Mouse (Mus musculus): ENCODE measurements around the gene Cnksr1.
"Not testable (repeated sequence)": the region's sequence is repeated elsewhere in the genome, so short reads cannot be mapped to it uniquely, and the experiment has no call there.

The Cnksr1 gene

DNA sequence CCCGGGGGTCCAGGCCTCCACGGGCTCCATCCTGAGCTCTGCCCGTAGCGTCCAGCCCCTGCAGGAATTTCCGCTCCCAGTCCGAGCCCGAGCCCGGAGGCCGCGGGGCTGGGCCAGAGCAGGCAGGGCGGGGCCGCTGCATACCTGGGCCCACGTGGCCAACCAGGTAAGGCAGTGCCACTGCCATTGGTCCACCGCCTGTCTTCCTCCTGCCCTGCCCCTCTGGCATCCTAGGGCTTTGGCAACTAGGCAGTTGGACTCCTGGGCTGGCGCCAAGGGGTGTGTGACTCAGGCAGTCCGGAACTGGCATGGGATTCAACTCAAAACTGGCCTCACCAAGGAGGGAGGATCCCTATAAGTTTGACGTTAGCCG is at the start of gene Cnksr1:
Gene Cnksr1 (minus strand): TSS at position 121 of the 373 bp plus-strand sequence.
- peak; percentile 63 for DNase-seq (ENCODE audit: low read depth, low spot score)

DNA sequence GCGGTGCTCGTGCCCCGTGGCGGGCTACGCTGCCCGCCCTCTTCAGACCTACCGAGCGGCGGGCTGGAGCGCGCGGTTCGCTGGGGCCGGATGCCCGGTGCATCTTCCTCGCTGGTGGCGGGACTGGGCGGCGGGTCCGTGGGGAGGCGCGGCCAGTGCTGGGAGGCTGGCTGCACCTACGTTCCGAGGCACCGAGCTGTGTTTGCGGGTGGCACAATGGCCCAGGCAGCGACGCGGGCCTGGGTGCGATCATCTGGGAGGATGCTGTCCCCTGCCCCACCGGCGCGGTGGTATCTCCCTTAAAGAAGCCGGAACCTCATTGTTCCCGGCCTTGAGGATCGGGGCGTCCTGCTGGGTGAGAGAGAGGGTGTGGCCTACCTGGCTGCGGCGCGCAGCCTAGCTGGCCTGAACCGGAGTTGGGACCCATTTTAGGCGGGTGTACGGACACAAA is 49.4 kb upstream of the Cnksr1 start, which contains the start of gene Pdik1l:
Gene Pdik1l (minus strand): TSS at position 321 of the 451 bp plus-strand sequence.
- peak; percentile 91 for DNase-seq (ENCODE audit: low read depth, low spot score)

DNA sequence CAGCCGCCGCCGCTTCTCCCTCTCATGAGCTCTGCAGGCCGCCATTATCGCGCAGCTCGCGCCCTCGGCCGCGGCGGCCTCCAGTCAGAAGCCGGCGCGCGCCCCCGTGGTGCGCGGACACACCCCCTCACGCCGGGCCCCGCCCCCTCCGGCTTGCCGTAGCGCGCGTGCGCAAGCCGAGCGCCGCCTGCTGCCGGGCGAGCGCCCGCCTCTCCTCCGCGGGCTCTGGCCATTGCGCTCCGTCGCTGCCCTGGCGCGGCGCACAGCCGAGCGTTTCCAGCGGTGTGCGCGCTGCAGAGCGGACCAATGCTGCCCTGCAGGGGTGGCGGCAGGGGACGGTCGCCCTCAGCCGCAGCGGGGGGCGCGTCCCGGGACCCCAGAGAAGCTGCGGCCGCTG is 49.0 kb upstream of the Cnksr1 start:
- peak; percentile 95 for DNase-seq (ENCODE audit: low read depth, low spot score)

DNA sequence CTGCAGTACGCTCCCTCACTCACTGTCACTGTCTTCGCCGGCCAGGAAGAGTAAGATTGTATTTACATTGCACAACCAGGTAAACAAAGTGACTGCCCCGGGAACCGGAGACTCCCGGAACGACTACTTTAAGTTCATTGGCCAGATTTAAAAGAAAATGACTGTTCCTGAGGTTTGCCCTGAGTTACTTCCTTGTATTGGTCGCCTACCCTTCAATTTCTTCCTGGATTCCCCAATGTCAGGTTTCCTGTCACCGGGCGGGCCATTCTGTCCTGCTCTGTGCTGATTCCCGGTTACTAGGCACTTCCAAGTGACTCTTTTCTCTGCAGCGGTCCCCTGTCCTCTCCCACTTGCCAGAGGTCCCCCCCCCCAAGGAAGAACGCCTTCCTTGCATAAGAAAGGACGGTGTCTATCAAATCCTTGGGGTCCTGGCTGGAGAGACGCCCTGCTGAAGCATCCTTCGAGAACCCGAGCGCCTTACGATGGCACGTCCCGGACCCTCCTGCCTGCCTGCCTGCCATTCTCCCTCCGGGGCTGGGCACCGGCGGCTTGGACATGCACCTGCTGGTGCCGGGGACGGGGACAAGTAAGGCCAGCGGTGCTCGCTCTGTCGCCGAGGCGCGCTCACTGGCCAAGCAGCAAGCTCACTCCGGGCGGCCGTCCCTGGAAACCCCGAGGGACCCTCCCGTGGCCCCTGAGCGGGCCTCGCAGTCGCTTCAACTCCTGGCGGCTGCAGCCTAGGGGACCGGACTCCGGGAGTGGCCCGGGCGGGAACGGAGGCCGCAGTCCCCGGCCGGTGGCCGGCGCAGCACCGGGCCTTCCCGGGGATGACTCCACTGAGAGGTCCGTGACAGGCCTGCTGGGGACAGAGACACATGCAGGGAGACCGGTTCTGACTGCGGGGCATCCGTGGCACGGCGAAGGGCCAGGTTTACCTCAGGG is 48.3 kb upstream of the Cnksr1 start:
- peak; percentile 10 for DNase-seq (ENCODE audit: low read depth, low spot score)

DNA sequence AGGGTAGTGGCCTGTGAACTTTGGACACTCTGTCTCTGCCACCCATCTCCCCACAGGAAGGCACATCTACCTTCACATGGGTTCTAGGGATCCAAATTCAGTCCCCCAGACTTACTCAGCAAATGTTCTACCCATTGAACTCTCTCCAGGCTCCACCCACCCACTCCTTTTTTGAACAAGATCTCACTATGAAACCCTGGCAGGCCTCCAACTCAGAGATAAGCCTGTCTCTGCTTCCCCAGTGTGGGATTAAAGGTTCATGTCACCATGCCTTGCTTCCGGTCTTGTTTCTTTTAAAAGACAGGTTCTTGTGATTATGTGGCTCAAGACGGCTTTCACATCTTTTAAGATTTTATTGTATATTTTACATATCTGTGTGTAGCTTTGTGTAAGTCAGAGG is 46.7 kb upstream of the Cnksr1 start:
- DNase-seq (ENCODE audit: low read depth, low spot score), result no peak

DNA sequence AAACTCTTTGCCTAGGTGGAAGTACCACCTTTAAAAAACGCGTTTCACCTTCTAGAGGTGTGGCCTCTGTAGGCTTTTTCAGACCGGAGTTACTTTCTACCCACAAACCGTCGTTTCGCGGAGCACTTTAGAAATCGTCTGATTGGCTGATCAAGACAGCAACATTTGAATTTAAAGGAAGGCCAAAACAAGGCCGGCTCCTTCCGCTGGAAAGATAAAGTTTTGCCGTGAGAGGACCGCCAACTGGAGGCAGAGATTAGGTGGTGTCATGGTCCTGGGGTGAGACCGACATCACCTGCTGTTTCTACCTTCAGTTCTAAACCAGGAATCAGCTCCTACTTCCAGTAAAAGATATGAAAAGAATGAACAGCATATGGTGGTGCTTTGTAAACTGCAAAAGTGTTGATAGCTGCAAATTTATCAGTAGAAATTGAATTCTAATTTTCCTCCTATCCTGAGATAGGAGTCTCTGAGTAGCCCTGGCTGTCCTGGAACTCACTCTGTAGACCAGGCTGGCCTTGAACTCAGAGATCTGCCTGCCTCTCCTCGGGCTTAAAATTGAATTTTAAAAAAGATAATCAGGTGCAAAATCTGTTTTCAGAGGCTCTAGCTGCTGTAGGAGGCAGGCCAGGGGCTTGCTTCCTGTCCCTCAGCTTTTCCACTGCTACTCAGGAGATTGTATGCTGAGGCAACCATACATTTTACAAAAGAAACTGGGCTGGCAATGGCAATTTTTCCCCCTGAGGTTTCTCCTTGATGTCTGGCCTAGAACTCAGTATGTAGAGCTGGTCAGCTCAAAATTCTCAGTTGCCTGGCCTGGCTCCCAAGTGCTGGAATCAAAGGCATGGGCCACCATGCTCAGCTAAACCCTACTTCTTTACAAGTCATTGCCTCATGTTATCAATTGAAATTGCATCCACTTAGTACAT is 35.5 kb upstream of the Cnksr1 start:
- DNase-seq (ENCODE audit: low read depth, low spot score), result no peak

DNA sequence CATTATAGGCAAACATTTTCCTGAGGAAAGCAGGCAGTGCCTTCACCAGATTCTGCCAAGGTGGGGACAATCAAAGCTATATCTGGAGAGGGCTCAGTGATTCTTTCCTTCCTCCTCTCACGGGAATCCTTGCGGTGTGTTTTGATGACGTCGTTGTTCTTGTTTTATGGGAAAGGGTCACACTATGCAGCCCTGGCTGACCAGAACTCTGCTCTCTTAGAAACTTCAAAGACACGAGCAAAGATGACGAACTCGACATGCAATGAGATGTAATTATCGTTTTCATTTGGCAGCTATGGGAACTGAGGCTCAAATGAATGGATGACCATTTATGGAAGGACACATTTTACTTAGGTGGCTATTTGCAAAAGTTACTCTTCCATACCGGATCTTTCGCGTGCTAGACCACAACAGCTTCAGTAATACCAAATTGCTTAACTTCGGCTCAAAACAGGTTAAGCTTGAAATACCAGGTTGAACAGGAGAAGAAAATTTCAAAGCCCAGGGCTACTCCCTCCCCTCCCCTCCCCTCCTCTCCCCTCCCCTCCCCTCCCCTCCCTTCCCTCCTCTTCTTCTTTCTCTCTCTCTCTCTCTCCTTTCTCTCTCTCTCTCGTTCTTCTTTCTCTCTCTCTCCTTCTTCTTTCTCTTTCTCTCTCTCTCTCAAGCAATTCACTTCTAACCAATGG is 34.7 kb upstream of the Cnksr1 start:
- no peak for DNase-seq (ENCODE audit: low read depth, low spot score)

DNA sequence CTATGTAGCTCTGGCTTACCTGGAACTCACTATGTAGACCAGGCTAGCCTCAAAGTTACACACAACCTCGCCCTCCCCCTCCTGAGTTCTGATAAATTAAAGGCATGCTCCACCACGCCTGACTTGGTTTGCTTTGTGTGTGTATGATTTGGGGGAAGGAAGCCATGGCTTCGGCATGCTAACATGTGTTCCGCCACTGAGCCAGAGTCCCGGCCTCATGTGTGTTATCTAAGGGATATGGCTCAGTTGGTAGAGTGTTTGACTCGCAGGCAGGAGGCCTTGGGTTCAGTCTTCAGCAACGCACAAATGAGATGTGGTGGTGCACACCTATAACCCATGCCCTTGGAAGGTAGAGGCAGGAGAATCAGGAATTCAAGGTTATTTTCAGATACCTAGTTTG is 33.8 kb upstream of the Cnksr1 start:
- DNase-seq (ENCODE audit: low read depth, low spot score), result no peak

DNA sequence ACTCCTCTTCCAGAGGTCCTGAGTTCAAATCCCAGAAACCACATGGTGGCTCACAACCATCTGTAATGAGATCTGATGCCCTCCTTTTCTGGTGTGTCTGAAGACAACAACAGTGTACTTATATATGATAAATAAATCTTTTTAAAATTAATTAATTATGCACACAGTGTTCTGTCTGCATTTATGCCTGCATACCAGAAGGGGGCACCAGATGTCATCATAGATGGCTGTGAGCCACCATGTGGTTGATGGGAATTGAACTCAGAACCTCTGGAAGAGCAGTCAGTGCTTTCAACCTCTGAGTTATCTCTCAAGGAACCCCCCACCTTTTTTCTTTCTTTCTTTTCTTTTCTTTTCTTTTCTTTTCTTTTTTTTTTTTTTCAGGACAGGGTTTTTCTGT is 31.4 kb upstream of the Cnksr1 start:
- DNase-seq (ENCODE audit: low read depth, low spot score), result not testable (repeated sequence)

DNA sequence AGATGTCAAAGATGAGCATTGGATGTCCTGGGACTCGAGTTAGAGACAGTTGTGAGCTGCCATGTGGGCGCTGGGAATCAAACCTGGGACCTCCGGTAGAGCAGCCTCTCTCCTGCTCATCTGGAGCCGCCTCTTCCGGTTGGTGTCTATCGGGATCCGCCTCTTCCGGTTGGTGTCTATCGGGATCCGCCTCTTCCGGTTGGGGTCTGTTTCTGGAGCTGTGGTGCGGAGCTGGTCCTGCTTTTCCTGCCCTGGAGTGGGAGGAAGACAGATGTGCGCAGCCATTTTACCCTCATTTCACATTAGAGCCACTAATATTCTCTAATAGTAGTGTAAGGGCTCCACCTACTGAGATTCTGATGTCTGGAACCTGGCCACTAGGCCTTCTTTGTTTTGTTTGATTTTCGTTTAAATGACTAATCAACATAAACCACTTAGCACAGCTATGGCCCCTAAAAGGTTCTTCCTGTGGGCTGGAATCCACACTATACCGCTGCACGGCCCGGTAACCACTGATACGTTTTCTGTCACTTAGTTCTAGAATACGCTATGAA is 30.0 kb upstream of the Cnksr1 start:
- DNase-seq (ENCODE audit: low read depth, low spot score), result no peak

DNA sequence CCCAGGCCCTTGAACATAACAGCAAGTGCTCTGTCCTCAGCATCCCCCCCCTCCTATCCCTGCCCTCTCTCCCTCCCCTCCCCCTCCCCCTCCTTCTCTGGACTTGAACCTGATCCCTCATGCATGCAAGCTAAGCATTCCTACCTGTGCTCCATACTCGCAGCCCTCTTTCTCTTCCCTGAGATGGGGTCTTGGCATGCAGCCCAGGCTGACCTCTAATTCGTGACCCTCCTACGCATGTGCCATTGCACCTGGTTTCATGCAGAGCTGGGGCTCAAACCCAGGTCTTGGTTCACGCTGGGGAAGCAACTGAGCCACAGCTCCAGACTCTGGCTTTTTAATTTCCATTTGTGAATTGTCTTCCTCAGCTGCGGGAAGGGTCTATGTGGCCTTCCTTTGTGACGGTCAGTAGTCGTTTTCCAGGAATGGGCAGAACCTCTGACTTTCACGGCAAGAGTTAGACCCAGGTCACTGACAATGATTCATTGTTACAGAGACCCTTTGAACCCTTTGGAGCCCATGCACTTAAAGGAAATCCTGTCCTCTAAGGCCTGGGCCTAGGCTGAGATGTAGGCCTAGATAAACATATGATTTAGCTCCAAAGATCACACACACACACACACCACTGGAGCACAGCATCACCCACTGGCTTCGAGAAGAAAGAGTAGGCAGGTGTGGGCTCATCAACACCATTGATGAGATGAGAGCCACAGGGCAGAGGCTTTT is 27.8 kb upstream of the Cnksr1 start:
- DNase-seq (ENCODE audit: low read depth, low spot score), result no peak

DNA sequence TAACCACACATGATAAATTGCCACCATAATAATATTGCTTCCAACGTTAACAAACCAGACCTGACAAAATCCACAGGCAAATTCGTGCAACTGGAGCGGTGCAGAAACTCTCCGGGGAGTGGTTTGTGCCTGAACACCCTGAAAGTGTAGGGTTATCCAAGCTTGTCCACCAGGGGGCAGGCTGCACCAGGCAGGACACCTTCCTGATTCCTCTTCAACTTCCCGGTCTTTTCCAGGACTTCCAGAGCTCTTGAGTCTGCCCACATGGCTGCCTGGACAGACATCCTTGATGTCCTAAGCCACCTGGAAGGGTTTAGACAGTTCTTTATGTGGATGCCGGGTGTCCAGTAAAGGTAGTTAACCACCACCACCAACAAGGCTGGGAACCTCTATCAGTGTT is 25.0 kb upstream of the Cnksr1 start:
- peak; percentile 42 for DNase-seq (ENCODE audit: low read depth, low spot score)

DNA sequence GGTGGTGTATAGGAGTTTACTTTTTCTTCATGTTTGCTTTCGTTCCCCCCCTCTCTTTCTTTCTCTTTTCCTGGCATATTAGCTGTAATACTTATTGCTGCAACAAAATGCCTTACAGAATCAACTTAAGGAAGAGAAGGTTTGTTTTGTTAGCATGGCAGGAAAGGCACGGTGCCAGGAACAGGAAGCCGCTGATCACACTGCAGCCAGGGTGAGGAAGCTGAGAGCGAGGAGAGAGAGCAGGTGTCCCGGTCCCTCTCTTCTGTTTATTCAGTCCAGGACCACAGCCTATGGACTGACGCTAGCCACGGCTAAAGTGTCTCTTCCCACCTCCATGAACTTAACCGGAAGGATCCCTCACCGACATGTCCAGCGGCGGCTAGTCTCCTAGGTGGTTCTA is 20.2 kb upstream of the Cnksr1 start:
- DNase-seq (ENCODE audit: low read depth, low spot score), result no peak

DNA sequence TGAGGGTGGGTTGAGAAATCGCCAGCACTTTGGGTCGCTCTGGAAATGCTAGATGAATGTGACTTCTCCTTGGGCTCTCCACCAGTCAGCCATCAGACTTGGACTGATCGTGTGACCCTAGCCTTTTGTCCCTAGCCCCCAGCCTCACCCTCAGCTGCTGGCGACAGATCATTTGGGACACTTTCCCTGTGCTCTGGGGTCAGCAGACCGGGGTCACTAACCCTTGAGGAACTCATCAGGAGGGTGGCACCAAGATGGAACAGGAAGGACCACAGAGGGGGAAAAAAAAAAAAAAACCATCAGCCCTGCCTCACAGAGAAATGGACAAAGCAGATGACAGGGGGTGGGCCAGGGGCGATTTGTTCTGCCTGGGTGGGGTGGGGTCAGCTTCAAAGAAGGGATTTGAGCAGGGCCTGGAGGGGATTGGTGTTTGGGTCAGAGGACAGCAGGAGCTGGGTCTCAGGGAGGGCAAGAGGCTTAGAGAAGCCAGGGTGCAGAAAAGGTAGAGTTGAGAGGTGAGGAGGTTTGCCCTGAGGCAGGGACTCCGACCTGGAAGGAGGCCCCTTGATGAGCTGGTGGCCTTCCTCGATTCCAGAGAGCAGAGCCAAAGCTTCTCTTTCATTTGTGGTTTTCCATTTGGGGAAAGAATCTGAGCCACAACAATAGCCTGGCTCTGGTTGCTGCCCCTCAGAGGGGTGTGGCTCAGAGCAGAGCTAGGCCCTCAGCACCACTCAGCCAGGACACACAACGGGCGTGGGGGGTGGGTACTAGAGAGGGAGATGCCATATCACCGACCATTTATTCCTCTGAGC is 19.2 kb upstream of the Cnksr1 start:
- no peak for DNase-seq (ENCODE audit: low read depth, low spot score)

DNA sequence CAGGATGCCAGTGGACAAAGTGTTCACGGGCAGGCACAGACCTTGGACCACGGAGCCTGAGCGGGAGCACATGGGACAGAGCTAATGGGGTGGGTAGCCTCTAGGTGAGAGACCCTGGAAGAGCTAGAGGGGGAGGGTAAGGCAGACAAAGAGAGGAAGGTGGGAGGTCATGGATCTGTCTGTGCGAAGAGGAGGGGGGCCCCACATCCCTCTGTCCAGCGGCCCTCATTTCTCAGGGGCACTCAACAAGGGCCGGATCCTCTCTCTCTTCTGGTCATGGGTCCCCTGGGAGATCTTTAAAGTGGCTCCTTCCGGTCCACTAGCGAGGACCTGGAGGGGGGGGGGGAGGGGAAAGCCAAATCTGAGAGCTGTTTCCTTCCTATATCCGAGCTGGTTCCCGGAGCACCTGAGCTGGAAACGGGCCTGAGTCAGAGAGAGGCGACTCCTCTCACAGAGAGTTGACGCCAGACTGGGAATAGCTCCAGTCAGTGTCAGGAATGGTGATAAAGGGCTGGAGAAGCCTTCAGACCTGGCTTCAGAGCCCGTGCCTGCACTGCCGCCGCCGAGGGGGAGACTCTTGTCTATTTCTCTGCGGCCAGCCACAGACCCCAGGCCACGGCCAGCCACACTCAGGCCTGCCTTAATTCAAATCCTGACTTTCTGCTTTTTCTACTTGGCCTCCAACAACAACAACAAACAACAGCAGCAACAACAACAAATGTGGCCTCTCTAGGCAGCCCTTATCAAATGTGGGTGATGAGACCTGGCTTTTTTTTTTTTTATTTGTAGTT is 18.4 kb upstream of the Cnksr1 start:
- no peak for DNase-seq (ENCODE audit: low read depth, low spot score)

DNA sequence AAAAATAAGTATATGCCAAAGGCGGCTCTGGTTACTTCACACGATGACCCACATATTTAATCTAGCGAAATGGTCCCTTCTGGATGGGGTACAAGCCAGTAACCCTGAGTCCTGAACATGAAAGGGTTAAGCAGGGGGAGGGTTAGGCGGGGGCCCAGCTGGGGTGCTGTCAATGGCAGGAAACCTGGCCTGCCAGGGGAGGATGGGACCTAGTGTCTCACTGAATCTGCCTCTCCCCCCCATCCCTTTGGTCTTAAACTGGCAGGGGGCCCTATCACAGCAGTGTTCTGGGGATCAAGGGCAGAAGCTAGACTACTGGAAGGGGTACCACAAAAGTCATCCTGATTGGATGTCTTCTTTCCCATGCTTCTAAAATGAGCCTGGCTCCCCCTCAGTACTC is 17.7 kb upstream of the Cnksr1 start:
- no peak for DNase-seq (ENCODE audit: low read depth, low spot score)

DNA sequence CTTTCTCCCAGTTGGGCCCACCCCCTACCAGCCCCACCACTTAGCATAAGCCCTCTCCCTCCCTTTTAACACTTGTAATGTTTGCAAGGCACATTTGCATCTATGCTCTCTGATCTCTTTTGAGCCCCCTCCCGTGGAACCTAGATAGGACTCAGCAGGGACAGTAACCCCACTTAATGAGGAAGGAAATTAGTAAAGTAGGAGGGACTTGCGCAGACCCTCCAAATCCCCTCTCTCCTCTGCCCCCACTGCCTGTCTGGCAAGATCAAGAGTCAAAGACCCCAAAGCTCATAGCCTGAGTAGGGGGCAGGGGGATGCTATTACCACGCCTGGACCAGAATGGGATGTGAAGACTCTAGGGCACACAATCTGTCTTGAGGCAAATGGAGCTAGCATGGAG is 16.6 kb upstream of the Cnksr1 start:
- no peak for DNase-seq (ENCODE audit: low read depth, low spot score)

DNA sequence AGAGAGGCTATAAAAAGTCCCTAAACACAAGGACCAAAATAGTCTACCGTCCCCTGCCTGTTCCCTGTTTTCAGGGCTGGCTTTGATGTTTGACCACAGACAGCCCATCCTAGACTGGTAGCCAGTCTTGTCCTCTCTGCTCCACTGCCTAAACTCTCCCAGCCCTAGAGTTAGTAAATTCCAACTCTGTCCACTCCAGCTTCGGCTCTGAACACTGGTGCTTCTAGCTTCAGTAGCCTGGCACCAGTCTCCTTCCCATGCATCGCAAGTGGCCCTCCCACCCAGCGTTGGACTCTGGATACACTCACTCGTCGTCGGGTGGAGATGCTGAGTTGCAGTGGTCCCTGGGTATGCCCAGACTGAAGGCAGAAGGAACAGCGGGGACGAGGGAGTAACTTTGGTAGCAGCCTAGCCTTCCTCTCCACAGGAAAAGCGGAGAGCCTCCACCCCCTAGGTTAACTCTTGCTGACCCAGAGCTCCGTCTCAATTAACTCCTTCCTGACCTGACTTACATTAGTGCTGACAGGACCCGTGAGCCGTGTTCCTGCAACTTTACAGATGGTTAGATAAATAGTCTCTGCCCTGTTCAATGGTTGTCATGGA is 15.6 kb upstream of the Cnksr1 start, which contains the start of gene Grrp1:
Gene Grrp1 (minus strand): TSS at position 385 of the 603 bp plus-strand sequence.
- no peak for DNase-seq (ENCODE audit: low read depth, low spot score)
